Mouse (Mus musculus) heart, postnatal 14 days (tissue): ENCODE measurements at regions not wholly inside any gene's neighbourhood (a gene's known extent, or its start where the extent isn't known, plus 50 kb on each side); places are given as distances from the start of the nearest gene placed in this dataset.

Experiments
- DNase-seq, 2 experiments: peaks; one replicate each; pipeline ENCODE4 v3.0.0; 2021 to 2022
- intact Hi-C: fragments of 180-260 bp; cut with DNase I; formaldehyde crosslinking; loops from one replicate; pipeline ENCODE4 v1.15.1; 2025

DNA sequence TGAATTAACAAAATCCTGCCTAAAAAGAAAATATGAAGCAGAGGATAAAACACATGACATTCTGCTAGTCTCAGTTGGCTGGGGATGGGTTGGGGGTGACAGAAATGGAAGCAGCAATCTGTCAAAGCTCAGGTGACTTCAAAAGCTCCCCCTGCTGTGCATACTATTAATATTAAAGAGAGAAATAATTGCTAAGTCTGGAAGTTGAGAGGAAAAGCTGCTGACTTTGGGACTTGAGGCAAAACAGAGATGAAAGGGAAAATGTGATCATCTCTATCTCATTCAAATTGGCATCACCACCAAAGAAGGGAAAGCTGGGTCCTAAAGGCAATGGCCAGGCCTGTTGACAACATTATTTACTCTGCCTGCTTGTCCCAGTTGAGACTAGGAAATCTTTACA, 90.8 kb downstream of the Rpe65 start:
- DNase-seq: no peak
- intact Hi-C loops: no loop called here

DNA sequence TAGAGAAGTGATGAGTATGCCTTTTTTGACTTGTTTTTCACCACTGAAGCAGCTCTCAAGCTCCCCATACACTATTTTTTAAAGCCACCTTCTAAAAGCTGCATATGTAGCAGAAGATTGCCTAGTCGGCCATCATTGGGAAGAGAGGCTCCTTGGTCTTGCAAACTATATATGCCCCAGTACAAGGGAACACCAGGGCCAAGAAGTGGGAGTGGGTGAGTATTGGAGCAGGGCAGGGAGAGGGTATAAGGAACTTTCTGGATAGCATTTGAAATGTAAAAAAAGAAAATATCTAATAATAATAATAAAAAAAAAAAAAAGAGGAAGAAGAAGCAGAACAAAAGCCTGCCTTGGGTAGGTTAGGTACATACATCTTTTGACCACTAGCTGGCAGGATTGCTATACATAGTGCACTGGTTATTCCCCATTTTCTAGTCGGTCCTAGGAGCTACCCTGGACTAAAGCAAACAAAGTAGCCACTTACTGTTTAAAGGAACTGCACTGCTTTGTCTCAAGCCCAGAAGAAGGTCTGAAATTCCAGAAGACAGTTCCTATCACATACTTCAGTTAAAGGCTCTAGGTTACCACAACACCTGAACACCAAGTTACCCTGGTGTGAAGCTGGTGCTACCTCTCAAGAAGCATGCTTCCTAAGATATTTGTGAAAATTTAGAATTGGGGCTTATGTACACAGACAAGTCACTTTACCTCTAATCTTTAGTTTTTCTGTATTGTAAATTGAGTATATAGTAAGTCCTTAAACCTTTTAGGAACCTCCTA, 114.9 kb upstream of the Wls start:
- peak in 1 of 2 experiments; percentile 17 for DNase-seq
- intact Hi-C loops: no loop called here

DNA sequence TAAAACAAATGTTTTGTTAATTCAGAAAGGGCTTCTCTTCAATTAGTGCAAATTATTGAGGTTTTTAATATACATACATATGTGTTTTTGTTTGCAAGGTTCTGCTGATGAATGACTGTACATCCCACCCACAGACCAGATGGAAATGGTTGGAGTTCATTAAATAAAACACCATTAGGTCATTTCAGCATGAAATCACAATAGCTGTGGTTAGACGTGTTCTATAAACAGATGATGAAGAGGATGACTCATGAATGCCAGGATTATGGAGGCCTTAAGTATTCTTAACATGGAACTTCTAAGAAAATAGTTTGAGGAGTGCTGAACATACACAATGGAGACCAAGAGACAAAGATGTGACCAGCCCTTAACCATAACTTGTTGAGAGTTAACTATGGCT, 107.3 kb upstream of the Wls start:
- intact Hi-C loops: no loop called here
- no peak for DNase-seq

DNA sequence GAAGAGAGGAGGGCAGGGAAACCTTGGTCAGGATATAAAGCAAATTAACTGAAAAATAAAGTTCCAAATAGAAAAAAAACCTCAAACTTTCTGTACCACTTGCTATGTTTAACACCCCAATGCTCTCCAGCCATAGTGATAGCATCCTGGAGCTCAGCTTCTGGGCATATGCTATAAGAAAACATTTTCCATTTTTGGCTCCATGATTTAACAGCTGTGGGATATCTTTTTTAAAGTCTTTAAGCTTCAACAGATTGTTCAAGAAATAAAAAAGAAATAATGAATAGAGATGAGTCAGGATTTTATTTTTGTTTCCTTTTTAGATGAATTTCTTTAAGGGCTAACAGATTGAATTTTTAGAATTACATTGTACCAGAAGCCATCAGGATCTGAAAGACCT, 106.3 kb upstream of the Wls start:
- intact Hi-C loops: no loop called here
- DNase-seq: no peak

DNA sequence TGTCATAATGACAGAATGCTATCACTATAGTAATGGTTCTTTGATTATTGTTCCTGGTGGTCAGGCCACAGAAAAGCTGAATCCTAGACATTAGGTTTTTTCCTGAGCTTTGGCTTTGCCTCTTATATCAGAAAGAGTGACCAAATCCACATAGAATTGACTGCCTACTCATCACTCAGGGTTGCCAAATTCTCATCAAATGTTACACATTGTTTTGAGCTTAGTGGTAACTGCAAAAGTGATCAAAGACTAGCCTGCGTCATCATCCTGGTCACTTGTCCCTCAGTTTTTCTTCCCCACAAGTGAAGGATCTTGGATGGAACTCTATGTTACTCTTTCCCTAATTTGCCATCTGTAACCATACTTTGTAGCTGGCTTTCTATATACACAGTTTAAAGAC, 104.9 kb upstream of the Wls start:
- intact Hi-C loops: no loop called here
- DNase-seq: no peak

DNA sequence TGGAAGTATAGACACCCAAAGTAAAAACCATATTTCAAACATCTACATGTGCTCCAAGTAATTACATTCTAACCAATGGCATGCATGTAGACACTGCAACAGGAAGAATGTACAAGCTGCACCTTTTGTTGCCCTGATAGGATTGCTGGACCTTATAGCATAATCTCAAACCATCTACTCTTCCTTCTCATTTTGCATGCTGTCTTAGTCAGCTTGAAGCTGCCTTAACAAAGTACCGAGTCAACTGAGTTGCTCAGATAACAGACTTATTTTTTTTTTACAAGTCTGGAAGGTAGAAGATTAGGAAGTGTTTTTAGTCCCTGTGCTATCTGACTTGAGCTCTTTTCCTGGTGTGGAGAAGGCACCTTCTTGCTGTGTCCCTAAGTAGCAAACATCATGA, 103.4 kb upstream of the Wls start:
- intact Hi-C loops: no loop called here
- DNase-seq: no peak

DNA sequence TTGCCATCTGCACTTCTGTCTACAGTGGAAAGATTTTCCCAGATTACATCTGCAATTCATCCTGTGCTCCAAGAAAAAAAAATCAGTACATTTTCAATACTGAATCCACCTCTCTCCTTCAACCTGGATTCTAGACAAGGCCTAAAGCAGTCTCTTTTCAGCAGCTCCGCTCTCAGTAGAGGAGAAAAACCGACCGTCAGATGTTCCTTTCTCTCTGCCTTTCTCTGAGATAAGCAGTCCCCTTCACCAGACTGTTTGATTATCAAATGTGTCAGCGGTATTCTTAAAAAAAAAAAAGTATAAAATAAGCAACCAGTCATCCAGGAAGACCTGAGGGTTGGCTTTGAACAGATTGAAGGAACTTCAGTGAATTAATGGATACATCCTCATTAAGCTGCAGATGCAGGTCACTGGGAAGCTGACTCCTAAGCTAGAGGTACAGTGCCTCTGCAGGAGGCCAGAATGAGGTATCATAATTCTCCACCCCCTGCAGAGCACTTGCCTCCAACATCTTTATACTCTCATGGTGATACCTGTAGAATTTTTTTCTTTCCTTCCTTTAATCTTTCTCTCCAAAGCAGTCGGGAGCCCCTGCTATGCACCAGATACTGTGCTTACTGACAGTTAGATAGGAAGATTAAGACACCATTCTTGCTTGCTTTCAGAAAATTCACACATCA, 98.7 kb upstream of the Wls start:
- no peak for DNase-seq
- intact Hi-C loops: no loop called here

DNA sequence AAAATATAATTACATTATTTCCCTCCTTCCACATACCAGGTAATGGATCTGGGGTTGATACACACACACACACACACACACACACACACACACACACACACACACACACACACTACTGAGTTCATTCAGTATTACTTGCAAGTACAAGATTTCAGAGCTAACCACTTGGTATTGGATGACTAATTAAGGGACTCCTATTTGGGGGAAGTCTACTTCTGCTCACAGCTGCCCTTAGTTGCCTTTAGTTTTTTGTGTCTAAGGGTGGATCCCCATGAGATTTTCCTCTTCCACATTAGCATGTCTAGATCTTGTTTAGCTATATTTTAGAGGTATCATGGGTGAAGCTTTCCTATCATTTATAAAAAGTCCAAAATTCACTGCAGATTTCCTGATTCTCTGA, 97.7 kb upstream of the Wls start:
- intact Hi-C loops: no loop called here
- no peak for DNase-seq

DNA sequence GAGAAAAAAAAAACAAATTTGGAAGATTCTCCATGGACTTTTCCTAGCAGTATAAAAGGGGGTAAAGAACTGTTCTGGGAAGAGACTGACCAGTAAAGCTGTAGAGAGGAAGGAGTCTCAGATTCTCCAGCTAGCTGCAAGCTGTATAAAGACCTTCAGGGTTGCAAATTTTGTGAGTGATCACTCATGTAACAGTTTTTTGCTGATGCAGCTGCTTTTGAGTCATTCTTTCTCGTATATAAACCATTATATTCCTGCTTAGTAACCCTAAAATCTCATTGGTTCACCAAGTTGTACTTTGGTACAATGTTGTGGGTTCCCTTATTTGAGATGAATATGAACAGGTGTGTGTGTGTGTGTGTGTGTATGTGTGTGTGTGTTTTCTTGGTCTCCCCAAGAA, 79.7 kb upstream of the Wls start:
- no peak for DNase-seq
- intact Hi-C loops: no loop called here

DNA sequence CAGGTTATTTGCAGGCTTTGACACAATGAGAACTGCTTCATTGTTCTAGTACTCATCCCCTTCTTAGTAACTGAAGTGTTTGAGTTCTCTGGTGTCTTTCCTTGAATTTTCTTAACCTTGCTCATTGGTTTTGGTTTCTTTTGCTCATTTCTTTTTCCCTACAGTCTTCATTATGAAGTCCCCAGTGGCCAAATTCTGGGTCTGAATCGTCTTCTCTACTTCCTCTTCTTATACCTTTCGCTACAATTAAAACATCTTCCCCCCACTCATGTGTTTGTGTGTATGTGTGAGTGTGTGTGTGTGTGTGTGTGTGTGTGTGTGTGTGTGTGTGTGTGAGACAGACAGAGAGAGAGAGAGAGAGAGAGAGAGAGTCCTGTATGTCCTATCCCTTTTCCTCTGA, 79.2 kb upstream of the Wls start:
- DNase-seq: no peak
- intact Hi-C loops: no loop called here

DNA sequence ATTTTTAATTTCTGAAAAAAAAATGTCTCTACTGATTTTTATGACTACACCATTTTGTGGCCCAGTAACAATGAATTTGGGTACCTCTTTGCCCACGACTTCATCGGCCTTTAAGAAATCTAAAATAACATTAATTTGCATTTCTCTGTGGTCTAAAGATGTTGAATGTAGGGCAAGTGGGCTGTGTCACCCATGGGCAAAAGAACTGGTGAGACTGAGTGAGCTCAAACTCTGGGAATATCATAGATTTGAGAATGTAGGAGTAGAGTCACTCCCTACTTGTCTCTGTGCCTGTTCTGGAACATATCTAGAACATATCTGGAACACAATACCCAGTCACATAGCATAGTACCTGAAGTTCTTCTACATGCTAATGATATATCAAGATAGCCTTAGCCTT, 78.5 kb upstream of the Wls start:
- intact Hi-C loops: no loop called here
- no peak for DNase-seq

DNA sequence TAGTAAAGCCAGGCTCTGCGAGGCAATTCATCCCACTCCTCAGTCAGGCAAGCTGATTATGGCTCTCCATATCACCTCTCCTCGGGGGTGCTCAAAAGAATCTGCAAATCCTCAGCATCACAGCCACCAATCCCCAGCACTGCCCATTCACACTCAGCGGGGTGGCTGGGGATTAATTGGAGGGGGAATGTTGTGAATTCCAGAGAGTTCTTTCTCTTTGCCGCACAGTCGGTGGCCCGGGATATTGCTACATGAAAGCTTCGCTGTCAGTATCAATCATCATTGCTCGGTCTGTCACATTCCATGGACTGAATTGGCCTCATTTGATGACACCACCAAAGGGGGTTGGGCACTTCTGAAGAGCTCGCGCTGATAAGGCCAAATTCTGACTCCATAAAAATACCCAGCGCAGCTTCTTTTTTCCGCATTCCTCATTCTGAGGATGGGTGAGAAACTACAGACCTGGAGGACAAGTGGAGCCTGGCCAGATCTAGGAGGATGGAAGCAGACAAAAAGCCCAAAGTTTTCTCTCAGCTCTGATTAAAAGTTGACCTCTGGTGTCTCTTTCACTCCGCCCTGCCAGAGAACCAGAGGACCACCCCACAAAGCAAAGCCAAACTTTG, 57.1 kb upstream of the Wls start:
- no peak for DNase-seq
- intact Hi-C loops: no loop called here

DNA sequence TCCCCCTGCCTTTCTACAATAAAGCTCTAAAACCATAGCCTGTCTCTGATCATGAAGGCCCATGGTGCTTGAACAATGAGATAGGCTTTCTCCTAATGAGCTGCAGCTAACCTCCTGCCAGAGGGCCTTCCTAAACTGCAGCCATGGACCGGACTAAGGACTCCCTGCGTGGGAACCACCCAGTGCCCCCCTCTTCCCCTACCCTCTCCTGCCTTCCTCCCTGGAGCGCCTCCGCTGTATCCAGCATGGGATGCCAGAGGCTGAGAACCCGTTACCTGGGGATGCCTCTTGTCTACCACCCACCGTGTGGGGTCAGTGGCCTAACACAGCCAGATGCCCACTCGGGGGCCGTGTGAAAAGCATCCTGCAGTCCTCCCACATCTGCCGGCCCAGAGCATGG, 51.7 kb upstream of the Wls start:
- intact Hi-C loops: no loop called here
- DNase-seq: no peak
